Mouse (Mus musculus): ENCODE measurements around the gene 1700003E16Rik. TPM values are rescaled to one million over a fixed set of nuclear protein-coding genes. Genes with fewer than 3 reads are reported as not detected.

Gene 1700003E16Rik
- polyA plus RNA-seq, 1 experiment from 2014 or later: 2.0 TPM

DNA sequence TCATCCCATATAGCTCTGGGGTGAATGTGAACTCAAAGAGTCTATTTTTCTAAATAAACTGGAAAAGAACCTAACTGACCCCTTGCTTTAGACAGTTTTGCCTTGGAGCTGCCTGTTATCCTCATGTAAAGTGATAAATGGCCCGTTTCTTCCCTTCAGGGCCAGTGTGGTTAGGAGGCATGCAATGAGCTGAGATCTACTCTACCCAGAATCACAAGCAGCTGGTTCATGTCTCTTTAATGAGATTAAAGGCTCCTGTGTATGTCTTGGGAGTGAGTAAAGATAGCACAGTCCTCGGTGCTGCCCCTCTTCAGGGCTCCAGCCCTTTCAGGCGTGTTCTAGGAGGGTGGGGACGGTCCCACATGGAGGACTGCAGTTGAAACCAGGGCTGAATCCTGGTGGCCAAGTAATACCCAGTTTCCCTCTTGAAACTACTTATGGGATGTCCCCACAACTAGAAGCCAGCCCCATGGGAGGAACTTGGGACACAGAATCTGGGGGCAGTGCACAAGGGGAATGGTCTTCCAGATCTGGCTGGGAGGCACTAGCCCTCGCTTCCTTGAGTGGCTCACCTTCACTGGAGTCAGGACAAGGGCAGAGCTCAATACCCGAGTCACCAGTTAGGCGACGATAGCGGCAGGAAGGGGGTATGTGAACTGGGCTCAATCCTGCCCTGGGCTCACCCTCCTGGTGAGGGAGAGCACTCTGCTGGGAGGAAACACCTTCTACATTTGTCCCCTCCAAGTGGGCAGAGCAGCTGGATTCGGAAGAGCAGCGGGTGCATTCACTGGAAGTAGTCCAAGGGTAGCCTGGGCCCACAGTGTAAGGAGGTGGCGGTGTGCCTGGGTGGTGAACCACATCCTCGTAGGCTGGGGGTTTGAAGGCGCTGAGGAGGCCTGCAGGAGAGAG, 37.1 kb upstream of the 1700003E16Rik start:
- 90% methylated on average over 14 of the region's 14 CpGs for WGBS
- Histone ChIP-seq H3K9me3 (replicated peaks) (no peaks in the 10 kb centered on the region), H3K27ac (replicated peaks) (peak overlapping the region; percentile 99), H3K36me3 (peaks cover 46% of the 10 kb centered on the region), H3K4me3 (peak overlapping the region; percentile 89; the same call in 1 of the 2 replicates), H3K4me1 (peaks cover 80% of the 10 kb centered on the region), H3K27me3 (ENCODE audit: low read depth, poor library complexity, severe bottlenecking) (no peaks in the 10 kb centered on the region)
- DNase-seq (ENCODE audit: low spot score): no peak

DNA sequence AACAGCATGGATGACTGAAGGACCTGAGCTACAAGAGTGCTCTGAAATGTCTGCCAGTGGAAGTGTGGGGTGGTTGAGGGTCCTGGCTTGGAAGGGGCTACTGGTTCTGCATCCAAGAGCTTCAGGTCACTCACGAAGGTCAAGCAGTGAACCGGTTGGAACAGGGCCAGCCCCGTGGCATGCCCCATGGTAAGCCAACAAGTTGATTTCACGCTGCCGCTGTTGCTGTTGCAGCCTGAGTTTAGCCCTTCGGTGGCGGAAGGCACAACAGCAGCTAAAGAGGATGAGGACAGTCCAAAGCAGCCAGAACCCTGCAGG, 36.5 kb upstream of the 1700003E16Rik start:
- peak overlapping the region; percentile 99 for H3K27ac ChIP-seq (replicated peaks)
- no peaks in the 10 kb centered on the region for H3K27me3 ChIP-seq (ENCODE audit: low read depth, poor library complexity, severe bottlenecking)
- DNase-seq (ENCODE audit: low spot score): no peak
- H3K4me3 ChIP-seq: peak overlapping the region; percentile 89
- H3K36me3 ChIP-seq: peaks cover 46% of the 10 kb centered on the region
- WGBS: 87% methylated on average over 7 of the region's 7 CpGs
- no peaks in the 10 kb centered on the region for H3K9me3 ChIP-seq (replicated peaks)
- peaks cover 80% of the 10 kb centered on the region for H3K4me1 ChIP-seq

DNA sequence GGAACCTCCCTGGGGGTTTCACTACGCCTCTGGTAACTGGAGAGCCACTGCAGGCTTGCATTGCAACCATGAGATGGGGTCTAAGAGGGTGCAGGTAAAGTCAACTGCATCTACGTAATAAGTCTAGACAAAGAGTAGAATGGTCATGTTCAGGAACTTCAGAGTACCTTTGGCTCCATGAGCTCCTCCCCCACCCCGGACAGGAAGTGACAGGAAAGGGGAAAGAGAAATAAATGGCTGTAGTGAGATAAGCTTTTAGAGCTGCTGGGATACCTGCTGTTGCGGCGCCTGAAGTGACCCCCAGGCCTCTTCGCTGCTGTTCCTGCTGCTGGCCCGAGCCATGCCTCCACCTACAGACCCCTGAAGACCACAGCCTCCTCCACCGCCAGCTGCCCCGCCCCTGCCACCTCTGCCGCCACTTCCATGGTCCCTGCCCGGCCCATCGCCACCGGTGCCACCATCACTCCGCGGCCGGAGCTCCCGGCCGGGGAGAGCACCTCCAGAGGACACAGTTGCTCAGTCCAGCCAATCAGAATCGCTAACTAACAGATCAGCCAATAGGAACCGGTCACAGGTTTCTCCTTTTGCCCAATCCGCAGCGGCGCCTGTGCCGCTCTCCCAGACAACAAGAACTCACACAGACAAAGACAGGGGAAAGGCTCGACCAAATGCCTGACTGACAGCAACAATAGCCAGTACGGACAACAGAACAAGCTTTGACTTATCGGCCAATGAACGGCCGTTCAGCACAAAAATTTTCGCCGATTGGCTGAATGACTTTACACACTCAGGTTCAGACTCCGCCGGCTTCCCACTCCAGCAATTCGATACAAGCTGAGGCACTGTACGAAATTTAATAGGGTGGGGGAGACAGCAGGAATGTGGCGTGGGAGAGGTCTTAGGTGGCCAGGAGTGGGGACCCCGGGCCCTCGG, 35.0 kb upstream of the 1700003E16Rik start, which contains the start of gene Wbp1:
TSS of gene Wbp1 (minus strand) at position 630 of the 933 bp plus-strand sequence.
- H3K36me3 ChIP-seq: peaks cover 46% of the 10 kb centered on the region
- H3K4me1 ChIP-seq: peaks cover 75% of the 10 kb centered on the region
- no peaks in the 10 kb centered on the region for H3K27me3 ChIP-seq (ENCODE audit: low read depth, poor library complexity, severe bottlenecking)
- no peaks in the 10 kb centered on the region for H3K9me3 ChIP-seq (replicated peaks)
- under 1% methylated on average over 38 of the region's 38 CpGs for WGBS
- peak within 1 kb of the TSS; percentile 89 for H3K4me3 ChIP-seq
- H3K27ac ChIP-seq (replicated peaks): peak within 1 kb of the TSS; percentile 99
- DNase-seq (ENCODE audit: low spot score): peak; percentile 96

DNA sequence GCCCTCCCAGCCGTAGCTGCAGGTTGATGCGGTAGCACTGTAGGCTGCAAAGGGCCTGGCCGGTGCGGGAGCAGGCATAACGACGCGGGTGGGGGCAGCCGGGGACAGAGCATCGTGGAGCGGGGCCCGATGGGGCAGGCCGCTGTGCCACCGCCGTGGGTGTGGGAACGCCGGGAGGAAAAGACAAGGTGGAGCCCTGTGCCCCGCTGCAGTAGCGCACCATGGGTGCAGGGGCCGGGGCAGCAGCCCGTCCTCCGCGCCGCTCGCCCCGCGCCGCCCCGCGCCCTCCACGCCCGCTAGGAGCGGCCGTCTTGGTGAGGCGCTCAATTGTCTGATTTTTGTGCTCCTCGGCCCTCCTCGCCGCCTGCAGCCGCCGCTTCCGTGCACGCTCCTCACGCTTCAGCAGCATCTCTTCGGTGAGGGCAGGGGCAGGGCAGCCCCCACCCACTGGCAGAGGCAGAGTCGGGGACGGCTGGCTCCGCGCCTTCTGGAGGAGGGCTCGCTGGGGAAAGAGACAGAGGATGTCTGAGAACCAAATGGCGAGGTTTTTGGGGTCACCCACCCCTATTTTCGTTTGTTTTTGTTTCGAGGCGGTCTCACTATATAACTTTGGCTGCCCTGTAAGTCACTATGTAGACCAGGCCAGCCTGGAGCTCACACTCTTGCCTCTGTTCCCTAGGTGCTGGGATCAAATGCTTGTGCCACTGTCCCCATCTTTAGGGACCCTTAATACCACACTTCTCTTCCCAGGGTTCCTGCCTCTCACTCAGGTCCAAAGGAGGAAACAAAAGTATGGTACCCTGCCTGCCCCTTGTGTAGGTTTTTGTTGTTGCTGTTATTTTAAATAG, 34.1 kb upstream of the 1700003E16Rik start:
- no peaks in the 10 kb centered on the region for H3K27me3 ChIP-seq (ENCODE audit: low read depth, poor library complexity, severe bottlenecking)
- 2% methylated on average over 46 of the region's 52 CpGs for WGBS
- H3K9me3 ChIP-seq (replicated peaks): no peaks in the 10 kb centered on the region
- H3K4me1 ChIP-seq: peaks cover 66% of the 10 kb centered on the region
- H3K4me3 ChIP-seq: peak overlapping the region; percentile 89
- H3K27ac ChIP-seq (replicated peaks): peak overlapping the region; percentile 99
- H3K36me3 ChIP-seq: peaks cover 40% of the 10 kb centered on the region
- DNase-seq (ENCODE audit: low spot score): no peak

DNA sequence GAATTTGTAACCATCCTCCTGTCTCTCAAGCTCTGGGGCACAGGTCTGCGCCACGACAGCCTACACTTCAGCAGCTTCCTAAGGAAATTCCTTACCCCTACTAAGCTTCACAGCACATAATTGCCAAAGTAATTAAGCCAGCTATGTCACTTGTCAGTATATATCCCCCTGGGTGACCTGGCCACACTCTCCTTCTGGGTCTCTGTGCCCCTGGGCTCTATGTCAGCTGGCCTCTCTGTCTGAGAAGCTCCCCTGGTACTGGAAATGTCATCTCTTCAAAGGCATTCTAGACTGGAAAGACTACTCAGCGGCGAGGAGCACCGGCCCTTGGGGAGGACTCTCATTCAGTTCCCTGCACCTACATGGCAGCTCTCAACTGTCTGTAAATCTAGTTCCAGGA, 33.2 kb upstream of the 1700003E16Rik start:
- no peak for DNase-seq (ENCODE audit: low spot score)
- peaks cover 58% of the 10 kb centered on the region for H3K4me1 ChIP-seq
- no peaks in the 10 kb centered on the region for H3K9me3 ChIP-seq (replicated peaks)
- WGBS: 88% methylated on average over 5 of the region's 5 CpGs
- H3K4me3 ChIP-seq: peak overlapping the region; percentile 89
- no peaks in the 10 kb centered on the region for H3K27me3 ChIP-seq (ENCODE audit: low read depth, poor library complexity, severe bottlenecking)
- H3K36me3 ChIP-seq: peaks cover 31% of the 10 kb centered on the region
- H3K27ac ChIP-seq (replicated peaks): peak overlapping the region; percentile 99; the same call in 1 of the 2 replicates

DNA sequence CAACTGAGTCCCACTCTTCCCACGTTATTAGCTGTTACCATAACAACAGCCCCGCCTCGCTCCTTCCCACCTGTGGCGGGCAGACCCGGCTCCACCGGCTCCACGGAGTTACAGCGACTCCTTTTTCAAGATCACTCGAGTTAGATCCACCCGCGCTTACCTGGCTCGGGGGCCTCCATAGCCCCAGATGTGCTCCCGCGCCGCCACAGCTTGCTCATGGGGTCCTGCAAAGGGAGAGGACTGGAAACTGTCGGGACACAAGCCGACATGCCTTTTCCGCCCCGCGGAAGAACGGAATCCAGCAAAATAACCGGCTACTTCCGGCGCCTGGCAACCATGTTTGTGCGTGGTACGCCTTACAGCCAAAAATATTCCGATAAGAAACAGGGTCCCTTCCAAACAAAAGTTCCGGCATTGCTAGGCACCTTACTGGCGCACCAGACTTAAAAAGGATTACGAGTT, 31.3 kb upstream of the 1700003E16Rik start:
- no peaks in the 10 kb centered on the region for H3K9me3 ChIP-seq (replicated peaks)
- H3K27ac ChIP-seq (replicated peaks): peak overlapping the region; percentile 93

DNA sequence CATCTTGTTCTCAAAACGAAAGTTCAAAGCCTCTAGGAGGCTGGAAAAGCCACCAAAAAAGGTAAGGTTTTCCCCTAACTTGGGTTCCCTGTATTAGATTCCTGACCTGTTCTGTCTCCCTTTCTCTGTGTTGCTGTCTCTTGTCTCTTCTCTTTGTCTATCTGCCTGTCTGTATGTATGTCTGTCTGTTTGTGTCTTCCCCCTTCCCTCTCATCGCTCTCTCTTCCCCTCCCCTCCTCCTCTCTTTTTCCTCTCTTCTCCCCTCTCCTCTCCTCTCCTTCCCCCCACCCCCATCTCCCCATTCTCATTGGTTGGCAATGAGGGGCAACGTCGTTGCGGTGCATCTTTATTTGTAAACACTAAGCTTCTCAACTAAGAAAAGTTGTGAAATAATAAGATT, 30.9 kb upstream of the 1700003E16Rik start, which contains the start of gene Ino80b:
TSS of gene Ino80b (minus strand) at position 101 of the 400 bp plus-strand sequence.
- Histone ChIP-seq H3K9me3 (replicated peaks) (no peaks in the 10 kb centered on the region), H3K4me3 (peak within 1 kb of the TSS; percentile 89), H3K27me3 (ENCODE audit: low read depth, poor library complexity, severe bottlenecking) (no peaks in the 10 kb centered on the region), H3K27ac (replicated peaks) (peak within 1 kb of the TSS; percentile 93), H3K36me3 (peaks cover 12% of the 10 kb centered on the region; the same call in 1 of the 2 replicates), H3K4me1 (peaks cover 42% of the 10 kb centered on the region)
- no peak for DNase-seq (ENCODE audit: low spot score)
- WGBS: 31% methylated on average over 5 of the region's 5 CpGs

More for the DNA sequence above, 31.3 kb upstream of the 1700003E16Rik start:
- Histone ChIP-seq H3K36me3 (peaks cover 12% of the 10 kb centered on the region), H3K27me3 (ENCODE audit: low read depth, poor library complexity, severe bottlenecking) (no peaks in the 10 kb centered on the region), H3K4me3 (peak overlapping the region; percentile 89), H3K4me1 (peaks cover 47% of the 10 kb centered on the region)
- WGBS: under 1% methylated on average over 30 of the region's 30 CpGs
- peak; percentile 92 for DNase-seq (ENCODE audit: low spot score)

DNA sequence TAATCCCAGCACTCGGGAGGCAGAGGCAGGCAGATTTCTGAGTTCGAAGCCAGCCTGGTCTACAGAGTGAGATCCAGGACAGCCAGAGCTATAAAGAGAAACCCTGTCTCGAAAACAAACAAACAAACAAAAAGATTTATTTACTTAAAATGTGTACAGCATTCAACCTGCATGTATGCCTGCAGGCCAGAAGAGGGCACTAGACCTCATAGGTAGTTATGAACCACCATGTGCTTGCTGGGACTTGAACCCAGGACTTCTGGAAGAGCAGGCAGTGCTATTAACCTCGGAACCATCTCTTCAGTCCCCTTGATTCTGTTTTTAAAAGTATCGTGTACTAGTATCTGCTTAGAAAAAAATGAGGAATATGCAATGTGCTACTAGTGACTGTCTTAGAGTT, 28.8 kb upstream of the 1700003E16Rik start:
- Histone ChIP-seq H3K27ac (replicated peaks) (no peak overlapping the region), H3K36me3 (peaks cover 12% of the 10 kb centered on the region; the same call in 1 of the 2 replicates), H3K9me3 (replicated peaks) (no peaks in the 10 kb centered on the region), H3K4me1 (peaks cover 29% of the 10 kb centered on the region), H3K4me3 (no peak overlapping the region), H3K27me3 (ENCODE audit: low read depth, poor library complexity, severe bottlenecking) (no peaks in the 10 kb centered on the region)
- no peak for DNase-seq (ENCODE audit: low spot score)
- 94% methylated on average over 5 of the region's 5 CpGs for WGBS

DNA sequence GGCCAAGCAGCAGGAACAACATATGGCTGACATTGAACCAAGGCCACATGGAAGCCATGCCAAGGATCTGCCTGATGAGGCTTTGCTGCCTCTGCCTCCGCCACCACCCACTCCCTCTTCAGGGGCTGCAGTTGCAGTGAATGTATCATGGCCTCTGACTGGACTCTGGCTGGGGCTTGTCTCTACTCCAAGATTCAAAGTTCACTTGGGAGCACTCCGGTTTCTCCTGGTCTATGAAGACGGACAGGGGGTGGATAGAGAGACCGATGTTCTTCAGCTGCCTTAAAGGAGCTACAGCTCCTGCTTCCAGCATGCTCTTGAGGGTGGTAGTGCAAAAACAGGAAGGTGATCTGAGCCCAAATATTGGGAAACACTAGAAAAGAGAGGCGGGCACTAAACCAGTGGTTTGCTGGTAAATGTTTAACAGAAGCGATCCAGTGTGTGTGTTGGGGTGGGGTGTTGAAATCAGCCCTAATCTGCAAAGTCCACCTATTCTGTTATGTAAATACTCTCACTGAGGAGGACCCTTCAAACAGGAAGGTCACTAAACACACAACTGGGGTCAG, 24.7 kb upstream of the 1700003E16Rik start:
- H3K4me1 ChIP-seq: peaks cover 18% of the 10 kb centered on the region
- H3K4me3 ChIP-seq: no peak overlapping the region
- H3K27me3 ChIP-seq (ENCODE audit: low read depth, poor library complexity, severe bottlenecking): peaks cover 17% of the 10 kb centered on the region
- no peaks in the 10 kb centered on the region for H3K9me3 ChIP-seq (replicated peaks)
- H3K36me3 ChIP-seq: no peaks in the 10 kb centered on the region
- H3K27ac ChIP-seq (replicated peaks): no peak overlapping the region
- WGBS: 82% methylated on average over 6 of the region's 6 CpGs
- no peak for DNase-seq (ENCODE audit: low spot score)

DNA sequence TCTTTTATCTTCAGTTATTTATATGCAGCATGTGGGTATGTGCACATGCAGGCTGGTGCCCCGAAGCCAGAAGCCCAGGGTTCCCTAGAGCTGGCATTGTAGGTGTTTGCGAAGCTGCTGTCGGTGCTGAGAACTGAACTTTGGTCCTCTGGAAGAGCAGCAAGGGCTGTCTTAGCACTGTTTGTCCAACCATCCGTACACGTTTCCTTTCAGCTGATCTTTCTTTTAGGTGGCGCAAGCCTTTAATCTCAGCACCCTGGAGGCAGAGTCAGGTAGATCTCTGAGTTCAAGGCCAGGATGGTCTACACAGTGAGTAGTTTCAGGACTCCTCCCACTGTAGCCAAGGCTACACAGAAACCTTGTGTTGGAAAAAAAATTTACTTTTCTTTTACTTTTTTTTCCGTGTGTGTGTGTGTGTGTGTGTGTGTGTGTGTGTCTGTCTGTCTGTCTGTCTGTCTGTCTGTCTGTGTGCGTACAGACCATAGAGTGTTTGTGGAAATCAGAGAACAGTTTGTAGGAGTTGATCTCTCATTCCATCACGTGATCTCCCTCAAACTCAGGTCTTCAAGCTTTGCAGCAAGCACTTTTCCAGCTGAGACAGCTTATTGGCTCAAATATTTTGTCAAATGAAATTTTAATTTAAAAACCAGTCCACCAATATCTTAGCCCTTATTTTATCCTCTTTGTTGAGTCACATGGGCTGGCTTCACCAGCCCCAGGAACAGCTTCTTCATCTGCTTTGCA, 23.9 kb upstream of the 1700003E16Rik start:
- Histone ChIP-seq H3K27me3 (ENCODE audit: low read depth, poor library complexity, severe bottlenecking) (peaks cover 17% of the 10 kb centered on the region), H3K27ac (replicated peaks) (no peak overlapping the region), H3K36me3 (no peaks in the 10 kb centered on the region), H3K9me3 (replicated peaks) (no peaks in the 10 kb centered on the region), H3K4me1 (peaks cover 26% of the 10 kb centered on the region), H3K4me3 (no peak overlapping the region)
- 87% methylated on average over 9 of the region's 9 CpGs for WGBS
- DNase-seq (ENCODE audit: low spot score): no peak

DNA sequence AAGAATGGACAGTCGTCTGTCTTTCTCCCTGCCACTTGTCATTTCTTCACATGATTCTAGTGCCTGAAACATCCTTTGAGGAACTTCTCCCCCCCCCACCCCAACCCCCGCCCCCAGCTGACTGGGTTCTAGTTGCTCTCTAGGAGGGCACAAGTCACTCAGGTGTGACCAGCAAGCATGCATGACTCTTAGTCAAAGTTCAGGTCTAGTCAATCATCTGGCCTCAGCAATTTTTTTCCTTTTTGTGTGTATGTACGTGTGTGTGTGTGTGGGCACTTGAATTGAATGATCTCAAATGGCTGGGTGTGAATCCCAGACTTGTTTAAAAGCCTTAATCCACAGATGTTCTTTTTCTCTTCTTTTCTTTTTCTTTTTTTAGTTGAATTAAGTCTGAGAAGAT, 22.0 kb upstream of the 1700003E16Rik start:
- no peak overlapping the region for H3K4me3 ChIP-seq
- H3K27ac ChIP-seq (replicated peaks): no peak overlapping the region
- peaks cover 17% of the 10 kb centered on the region for H3K27me3 ChIP-seq (ENCODE audit: low read depth, poor library complexity, severe bottlenecking)
- H3K9me3 ChIP-seq (replicated peaks): no peaks in the 10 kb centered on the region
- no peaks in the 10 kb centered on the region for H3K36me3 ChIP-seq
- 68% methylated on average over 3 of the region's 3 CpGs for WGBS
- peaks cover 43% of the 10 kb centered on the region for H3K4me1 ChIP-seq
- no peak for DNase-seq (ENCODE audit: low spot score)

Measured in midbrain, embryonic 10.5 days (tissue).